Mouse (Mus musculus) brain, embryonic 14.5 days (tissue): ENCODE measurements at regions not wholly inside any gene's neighbourhood (a gene's known extent, or its start where the extent isn't known, plus 50 kb on each side); places are given as distances from the start of the nearest gene placed in this dataset.

Experiments
- CTCF ChIP-seq: fragments of 200-500 bp; IDR thresholded peaks from 2 replicates; pipeline ENCODE4 v1.5.1; 2012; ENCODE audit warnings: inconsistent platforms, mild to moderate bottlenecking, moderate library complexity, borderline replicate concordance; ENCODE audit not compliant: insufficient read depth, insufficient read length; ENCODE audit errors: extremely low read depth
- POLR2A ChIP-seq: fragments of 200-500 bp; IDR thresholded peaks from 2 replicates; pipeline ENCODE4 v1.6.1; 2012; ENCODE audit warnings: mild to moderate bottlenecking, inconsistent platforms, borderline replicate concordance; ENCODE audit not compliant: poor library complexity, insufficient read depth, insufficient read length, severe bottlenecking; ENCODE audit errors: extremely low read depth

DNA sequence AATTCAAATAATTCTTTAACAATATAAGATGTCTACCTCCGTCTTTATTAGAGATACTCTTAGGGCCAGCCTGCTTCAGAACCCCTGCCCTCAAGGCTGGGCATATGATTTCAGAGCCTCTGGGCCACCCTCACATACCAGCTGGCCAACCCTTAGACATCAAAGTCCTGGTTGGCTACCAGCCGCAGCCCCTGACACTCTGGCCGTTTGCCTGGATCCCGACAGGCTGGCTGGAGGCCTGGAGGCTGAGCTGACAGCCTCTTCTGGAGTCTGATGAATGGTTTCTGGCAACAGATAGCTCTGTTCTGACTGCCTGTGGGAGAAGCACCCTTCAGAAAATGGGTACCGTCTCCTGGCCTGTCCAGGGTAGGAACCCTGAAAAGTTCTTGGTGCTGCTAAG lies 170.9 kb downstream of the Wnt5a start:
- TF ChIP-seq CTCF (no peak), POLR2A (no peak)
